Mouse (Mus musculus) fat pad, adult 2 months (tissue): ENCODE results near the gene Bbs9.
"Not testable (repeated sequence)": the region's sequence is repeated elsewhere in the genome, so short reads cannot be mapped to it uniquely, and the experiment has no call there.

Experiments used
- DNase-seq: peaks from one replicate; pipeline ENCODE4 v3.0.0-alpha.2; 2011; ENCODE audit warnings: low read depth, low spot score; ENCODE audit errors: extremely low read depth

The Bbs9 gene

DNA sequence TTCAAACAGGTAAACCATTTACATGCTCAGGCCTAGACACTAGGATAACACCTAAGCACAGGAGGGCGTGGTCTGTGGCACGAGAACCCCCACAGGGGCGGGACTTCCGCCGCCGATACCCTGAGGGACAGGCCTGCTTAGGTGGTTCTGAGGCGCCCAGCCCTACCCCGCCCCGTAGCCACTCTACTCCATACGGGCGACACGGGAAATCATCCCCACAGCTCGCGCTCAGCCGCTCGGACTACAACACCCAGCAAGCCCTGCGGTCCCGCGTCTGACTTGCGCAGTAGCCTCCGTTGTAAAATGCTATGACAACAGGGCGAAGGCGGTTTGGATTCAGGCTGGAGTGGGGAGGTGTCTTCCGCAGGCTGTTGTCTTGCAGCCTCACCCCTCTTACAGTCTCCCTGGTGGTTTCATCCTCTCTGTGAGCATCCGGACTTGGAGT is at the start of gene Bbs9:
TSS of gene Bbs9 (plus strand) at position 292 of the 445 bp plus-strand sequence.
- DNase-seq = peak; percentile 50

DNA sequence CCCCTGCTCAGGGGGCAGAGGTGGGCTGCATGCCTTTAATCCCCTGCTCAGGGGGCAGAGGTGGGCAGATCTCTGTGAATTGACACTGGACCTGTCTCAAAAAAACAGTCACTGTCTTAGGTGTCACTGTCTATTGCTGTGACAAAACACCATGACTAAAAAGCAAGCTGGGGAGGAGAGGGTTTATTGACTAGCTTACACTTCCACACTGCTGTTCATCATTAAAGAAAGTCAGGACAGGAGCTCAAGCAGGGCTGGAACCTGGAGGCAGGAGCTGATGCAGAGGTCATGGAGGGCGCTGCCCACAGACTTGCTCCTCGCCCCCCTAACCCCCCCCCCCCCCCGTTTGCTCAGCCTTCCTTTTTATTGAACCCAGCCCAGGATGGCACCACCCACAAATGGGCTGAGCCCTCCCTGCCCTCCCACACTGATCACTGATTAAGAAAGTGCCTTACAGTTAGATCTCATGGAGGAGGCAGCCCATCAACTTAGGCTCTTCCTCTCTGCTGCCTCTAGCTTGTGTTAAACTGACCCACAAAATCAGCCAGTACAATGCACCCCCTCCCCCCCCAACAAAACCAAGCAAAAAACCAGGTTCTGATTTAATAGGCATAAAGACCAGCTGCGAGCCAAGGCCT is 47.4 kb upstream of the Bbs9 start:
- DNase-seq = no peak

DNA sequence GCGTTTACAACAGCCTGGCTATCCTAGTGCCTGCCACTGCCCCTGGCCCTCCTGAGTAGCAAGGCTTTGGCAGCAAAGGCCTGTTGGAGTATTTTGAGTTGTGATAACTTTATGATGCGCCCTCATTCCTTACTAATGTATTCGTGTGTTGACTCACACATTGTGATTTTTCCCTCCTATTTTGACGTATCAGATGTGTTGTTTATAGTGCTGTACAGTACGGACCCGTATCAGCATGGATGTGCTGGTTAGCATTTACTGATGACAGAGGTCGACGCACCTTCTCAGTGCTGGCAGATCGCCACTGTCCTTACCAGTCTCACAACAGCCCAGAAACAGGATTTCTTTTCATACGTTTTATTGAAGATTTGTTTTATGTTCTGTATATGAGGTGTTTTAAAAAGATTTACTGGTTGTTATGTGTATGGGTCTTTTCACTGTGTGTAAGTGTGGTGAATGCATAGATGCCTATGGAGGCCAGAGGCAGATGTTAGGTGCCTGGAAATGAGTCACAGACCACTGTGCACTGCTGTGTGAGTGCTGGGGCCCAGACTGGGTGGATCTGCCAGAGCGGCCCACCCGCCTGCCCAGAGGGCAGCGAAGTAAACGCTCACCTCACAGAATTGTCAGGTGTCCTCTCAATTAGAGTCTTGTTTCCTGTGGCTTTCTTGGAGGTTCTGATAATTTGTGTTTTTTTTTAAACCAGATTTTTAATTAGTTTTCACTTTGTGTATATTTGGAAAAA is 46.7 kb upstream of the Bbs9 start:
- no peak for DNase-seq

DNA sequence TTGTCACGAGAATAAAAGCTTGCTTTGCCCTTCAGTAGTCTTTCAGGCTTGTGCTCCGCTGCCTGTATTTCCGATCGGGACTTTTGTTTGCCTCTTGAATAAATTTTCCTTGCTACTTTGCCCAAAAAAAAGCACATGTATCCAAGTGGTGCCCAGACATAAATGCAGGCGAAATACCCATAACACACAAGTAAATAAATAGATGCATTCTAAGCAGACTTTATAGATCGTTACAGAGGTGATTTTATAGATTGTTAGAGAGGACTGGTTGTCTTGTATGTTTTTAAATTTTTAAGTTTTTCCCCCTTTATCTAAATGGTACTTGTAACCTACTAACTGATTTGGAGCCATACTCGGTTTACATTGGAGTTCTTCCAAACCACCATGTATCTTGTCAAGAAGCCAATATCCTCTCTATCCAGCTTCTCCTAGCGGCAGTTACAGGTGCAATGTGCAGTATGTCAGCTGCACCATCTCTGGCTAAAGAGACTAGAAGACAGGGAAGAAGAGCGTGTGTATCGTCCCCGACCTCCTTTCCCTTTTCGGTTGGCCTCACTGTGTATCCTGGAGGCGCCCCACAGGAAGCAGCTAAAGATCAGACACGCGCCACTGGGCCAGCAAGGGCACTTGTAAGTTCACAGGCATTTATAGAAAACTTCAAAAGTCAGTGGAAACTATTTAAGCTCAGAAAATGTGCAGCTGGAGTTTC is 45.8 kb upstream of the Bbs9 start:
- DNase-seq = no peak

DNA sequence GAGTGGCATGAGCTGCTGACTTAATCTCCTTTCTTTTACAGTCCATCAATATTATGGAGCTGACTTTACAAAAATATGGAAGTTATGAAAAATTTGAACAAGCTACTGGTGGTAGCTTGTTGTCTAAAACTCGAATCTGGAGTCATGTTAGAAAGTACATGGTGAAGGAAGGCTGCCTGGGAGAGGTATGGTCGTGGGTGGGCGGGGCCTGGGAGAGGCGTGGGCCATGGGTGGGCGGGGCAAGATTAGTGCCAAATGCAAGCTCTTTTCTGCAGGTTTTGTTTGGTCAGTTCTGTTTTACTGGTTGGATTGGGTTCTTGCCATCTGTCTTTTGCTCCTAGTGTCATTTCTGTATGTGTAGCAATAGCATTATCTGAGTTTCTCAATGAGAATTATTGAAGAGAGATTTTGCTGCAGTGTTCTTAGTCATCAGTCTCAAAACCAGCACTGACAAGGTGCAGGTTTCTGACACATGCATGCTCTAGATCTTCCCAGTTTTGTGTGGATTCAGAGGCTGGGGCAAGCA is 45.1 kb upstream of the Bbs9 start:
- peak; percentile 39 for DNase-seq

DNA sequence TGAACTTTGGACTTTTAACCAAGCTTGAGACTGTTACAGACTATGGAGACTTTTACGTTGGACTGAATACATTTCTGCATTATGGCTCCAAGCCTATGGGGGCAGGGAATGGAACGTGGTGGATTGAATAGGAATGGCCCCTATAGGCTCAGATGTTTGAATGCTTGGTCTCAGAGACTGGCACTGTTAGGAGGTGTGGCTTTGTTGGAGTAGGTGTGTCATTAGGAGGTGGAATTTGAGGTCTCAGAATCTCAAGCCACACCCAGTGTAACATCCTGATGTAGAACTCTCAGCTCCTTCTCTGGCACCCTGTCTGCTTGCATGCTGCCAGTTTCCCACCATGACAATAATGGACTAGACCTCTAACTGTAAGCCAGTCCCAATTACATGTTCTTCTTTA is 42.3 kb upstream of the Bbs9 start:
- DNase-seq = no peak

DNA sequence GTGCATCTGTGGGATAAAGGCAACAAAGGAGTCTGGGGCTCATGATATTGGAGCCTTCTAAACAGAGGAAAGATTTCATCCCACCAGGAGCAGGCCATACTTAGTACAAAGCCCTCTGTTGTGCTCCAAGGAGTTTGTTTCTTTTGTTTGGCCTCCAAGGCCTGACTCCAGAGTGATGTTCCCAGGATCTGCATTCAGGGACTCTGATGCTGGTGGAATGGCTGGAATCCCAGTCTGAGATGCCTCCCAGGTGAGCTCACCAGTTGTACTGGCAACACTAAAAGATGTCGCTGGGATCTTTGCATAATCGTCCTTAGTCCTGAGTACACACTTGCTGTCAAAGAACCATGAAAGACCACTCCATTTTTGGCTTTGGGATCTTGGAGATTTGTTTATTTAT is 41.4 kb upstream of the Bbs9 start:
- DNase-seq = no peak

DNA sequence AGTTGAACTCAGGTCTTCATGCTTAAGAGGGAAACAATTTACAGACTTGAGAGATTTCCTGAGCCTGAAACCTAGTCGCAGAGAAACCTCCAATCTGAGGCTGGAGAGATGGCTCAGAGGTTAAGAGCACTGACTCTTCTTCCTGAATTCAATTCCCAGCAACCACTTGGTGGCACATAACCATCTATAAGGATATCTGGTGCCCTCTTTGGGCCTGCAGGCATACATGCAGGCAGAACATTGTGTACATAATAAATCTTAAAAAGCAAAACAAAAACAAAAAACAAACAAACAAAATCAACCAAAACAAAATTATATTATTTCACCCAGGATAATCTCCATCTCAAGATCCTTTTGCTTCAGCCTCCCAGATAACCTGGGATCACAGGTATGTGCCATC is 36.7 kb upstream of the Bbs9 start:
- DNase-seq = no peak

DNA sequence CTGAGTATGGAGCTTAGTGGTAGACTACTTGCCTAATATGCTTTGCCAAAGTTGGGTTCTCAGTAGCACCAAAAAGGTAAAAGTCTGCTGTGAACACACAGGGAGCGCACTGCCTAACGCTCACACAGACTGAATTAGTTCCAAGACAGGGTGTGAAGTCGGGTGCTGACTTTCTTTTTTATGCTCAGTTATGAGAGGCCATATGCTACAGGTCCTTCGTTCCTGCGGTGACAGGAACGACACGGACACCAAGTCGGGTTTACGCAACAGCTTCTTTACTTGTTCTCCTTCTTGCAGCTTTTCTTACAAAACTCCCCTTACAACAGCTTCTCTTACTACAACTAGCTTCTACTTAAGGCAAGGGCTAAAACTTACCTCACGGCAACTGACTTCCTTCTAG is 32.4 kb upstream of the Bbs9 start:
- peak; percentile 49 for DNase-seq

DNA sequence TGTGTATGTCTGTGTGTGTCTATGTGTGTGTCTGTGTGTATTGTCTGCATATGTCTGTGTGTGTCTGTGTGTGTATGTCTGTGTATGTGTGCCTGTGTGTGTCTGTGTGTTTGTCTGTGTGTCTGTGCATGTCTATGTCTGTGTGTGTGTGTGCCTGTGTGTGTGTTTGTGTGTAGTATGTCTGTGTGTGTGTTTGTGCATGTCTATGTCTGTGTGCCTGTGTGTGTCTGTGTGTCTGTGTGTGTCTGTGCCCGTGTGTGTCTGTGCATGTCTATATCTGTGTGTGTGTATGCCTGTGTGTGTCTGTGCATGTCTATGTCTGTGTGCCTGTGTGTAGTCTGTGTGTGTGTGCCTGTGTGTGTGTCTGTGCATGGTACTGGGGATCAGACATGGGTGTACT is 30.4 kb upstream of the Bbs9 start:
- DNase-seq = no peak

DNA sequence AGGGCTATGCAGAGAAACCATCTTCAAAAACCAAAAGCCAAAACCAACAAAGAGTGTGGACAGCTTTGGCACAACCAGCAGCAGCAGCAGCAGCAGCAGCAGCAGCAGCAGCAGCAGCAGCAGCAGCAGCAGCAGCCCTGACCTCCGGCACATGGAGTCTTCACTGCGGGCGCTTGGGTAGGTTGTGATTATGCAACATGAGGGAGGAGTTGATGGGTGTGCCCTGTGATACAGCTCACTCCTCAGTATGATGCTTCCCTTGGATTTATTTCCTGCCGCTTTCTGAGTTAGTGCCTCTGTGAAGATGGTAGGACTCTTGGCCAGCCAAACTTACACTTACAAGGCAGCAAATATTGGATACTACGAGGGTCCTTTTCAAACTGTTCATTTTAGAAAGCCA is 28.3 kb upstream of the Bbs9 start:
- DNase-seq = no peak

DNA sequence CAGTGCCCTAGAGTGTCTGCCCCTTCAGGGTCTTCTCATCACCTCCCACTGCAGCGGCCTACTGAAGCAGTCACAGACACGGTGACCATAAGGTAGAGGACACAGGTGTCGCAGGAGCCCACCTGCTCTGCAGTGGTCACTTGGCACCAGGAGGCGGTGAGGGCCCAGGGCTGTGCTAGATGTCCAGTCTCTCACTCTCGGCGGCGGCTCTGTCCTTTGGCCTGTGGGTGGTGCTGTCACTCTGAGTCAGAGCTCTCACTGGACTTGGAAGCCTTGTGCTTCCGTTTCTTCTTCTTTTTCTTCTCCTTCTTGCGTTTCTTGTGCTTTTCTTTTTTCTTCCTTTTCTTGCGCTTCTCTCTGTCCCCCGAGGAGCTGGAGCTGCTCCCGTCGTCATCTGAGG is 27.1 kb upstream of the Bbs9 start:
- no peak for DNase-seq

DNA sequence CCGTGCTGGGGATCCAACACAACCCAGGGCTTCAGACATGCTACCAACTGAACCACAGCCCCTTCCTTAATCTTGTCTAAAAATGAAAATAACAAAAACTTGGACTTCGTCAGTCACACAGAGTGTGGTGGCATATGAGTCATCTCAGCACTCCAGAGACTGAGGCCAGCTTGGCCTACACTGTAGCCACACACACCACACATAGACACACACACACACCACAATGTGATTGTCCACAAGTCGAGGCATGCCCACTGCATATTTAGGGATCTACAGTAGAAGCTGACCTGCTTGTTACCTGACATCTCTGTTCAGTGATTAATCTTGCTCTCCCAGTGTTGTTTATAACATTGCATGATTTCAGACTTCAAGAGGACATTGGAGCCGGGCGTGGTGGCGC is 26.3 kb upstream of the Bbs9 start:
- no peak for DNase-seq

DNA sequence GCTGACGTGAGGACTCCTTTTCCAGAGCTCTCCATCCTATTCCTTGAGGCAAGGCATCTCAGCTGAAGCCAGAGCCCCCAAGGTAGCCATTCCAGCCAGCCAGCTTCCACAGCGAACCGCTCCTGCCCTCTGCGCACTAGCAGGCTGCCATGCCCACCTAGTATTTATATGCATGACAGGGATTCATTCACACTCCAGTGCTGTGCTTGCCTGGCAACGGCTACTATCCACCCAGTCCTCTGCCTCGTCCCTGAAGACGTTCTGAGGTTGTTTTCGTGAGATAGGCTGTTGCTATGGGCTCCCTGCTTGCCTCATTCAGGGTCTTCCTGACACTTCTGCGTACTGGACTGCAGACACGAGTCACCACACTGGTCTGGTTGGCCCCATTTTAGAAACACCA is 22.8 kb upstream of the Bbs9 start:
- DNase-seq = no peak

DNA sequence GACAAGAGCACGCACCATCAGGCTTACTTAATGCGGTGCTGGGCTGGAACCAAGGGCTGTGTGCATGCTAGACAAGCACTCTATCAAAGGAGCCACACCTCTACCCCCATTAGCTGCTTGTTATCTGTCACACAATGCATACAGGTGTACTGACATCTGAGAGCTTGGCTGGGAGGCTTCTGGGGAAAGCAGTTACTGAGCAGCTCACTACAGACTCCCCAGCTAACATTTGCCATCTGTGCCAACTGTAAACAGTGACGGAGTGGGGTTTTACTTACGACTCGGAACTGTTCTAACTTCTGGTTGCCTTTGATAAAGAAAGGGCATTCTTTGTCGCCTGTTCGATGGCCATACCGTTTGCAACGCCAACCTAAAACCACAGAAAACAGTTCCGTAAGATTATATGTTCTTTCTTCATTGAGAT is 22.0 kb upstream of the Bbs9 start:
- DNase-seq = no peak

DNA sequence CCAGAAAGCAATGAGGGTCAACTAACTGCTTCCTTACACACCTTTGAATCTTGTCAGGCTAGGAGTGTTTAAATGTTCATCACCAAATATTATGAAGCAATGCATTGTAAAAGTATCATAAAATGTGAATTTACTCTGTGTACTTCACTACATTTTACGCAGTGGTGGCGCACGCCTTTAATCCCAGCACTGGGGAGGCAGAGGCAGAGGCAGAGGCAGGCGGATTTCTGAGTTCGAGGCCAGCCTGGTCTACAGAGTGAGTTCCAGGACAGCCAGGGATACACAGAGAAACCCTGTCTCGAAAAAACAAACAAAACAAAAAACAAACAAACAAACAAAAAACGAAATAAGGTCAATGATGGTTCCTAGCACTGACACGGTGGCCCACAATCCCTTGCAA is 21.5 kb upstream of the Bbs9 start, which contains the start of gene Gm17545:
TSS of gene Gm17545 (plus strand) at position 301 of the 400 bp plus-strand sequence.
- not testable (repeated sequence) for DNase-seq

DNA sequence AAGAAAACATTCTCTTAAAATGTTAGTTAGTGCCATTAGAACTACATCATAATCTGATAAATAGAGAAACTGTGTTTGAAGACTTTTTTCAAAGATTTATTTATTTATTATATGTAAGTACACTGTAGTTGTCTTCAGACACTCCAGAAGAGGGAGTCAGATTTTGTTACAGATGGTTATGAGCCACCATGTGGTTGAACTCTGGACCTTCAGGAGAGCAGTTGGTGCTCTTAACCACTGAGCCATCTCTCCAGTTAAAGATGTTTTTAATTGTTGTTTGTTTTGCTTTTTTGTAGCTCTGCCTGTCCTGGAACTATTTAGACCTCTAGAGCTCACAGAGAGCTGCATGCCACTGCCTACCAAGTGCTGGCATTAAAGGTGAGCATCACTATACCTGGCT is 20.5 kb upstream of the Bbs9 start:
- DNase-seq = no peak

DNA sequence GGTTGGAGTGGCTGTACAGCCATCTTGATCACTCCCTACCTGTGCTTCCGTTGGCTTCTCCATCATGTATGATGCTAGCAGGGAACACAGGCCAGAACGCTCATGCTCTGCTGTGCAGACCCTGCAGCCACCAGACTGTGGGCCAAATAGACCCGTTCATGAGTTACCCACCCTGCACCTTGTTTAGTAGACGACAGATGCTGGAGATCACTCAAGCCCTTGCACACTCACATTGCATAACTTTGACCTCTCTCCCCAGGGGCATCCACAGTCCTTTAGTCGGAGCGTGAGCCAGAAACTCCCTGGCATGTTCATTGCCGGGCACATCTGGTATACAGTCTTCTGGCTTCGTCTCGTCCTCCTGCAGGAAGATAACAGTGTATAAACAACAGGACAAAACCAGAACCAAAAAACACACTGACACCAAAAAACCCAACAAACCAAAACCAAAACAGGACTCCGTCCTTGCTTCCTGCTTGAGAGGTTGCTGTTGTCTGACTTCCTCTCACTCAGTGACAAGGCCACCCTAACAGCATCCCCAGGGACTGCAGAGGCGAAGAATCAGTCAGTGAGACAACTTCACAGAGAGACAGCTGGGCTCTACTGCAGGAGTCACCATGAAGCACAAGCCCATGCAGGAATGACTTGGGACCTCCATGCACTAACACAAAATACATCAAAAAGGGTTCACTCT is 18.2 kb upstream of the Bbs9 start:
- DNase-seq = no peak

DNA sequence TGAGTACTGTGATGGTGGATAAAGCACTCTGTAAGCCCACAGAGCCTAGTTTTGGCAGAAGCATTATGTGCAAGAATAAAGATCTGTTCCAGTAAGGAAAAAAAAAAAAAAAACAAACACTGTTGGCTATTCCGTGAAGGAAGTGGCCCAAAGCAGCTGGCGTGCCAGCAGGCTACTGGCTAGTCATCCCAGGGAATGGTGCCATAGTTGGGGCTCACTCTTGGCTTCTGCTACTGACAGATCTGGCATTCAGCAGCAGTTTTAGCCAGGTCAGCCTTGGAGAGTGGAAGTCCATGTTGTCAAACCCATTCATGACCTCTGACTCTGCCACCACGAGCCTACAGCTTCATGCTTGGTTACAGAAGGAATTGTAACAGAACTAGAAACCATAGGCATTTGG is 13.6 kb upstream of the Bbs9 start:
- peak; percentile 23 for DNase-seq

DNA sequence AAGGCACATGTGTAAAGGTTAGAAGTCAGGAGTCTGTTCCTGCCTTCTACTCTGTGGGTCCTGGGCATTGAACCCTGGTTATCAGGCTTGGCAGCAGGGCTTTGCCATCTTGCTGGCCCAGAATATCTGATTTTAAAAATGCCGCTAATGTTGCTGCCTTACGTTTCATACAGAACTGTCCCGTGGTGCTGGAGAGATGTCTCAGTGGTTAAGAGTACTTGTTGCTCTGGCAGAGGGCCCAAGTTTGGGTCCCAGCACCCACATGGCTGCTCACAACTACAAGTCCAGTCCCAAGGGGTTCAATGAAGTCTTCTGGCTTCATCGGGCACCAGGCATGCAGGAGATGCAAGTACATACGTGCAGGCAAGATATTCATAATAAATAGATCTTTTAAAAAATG is 9.3 kb upstream of the Bbs9 start:
- no peak for DNase-seq
